Mouse (Mus musculus): Measurements from ENCODE around the gene Gm5415.
A peak's percentile ranks its signal among the peaks of the same experiment; 100 is the strongest.
"Not testable (repeated sequence)": the region's sequence is repeated elsewhere in the genome, so short reads cannot be mapped to it uniquely, and the experiment has no call there.

Gm5415 gene

GRCm38 (mm10) chr1:32547194-32547593, at the start of gene Gm5415:
TSS of gene Gm5415 (minus strand) at chr1:32547294.
- DNase-seq (ENCODE audit: low spot score in 2 of 2): not testable (repeated sequence)

- no peak for DNase-seq (ENCODE audit: low spot score in 2 of 2)
Measured at GRCm38 (mm10) chr1:32568901-32569300, 21.8 kb upstream of the Gm5415 start.

- peak; percentile 42 to 46 for DNase-seq (ENCODE audit: low spot score in 2 of 2)
Measured at GRCm38 (mm10) chr1:32553925-32554324, 6.8 kb upstream of the Gm5415 start.

DNA sequence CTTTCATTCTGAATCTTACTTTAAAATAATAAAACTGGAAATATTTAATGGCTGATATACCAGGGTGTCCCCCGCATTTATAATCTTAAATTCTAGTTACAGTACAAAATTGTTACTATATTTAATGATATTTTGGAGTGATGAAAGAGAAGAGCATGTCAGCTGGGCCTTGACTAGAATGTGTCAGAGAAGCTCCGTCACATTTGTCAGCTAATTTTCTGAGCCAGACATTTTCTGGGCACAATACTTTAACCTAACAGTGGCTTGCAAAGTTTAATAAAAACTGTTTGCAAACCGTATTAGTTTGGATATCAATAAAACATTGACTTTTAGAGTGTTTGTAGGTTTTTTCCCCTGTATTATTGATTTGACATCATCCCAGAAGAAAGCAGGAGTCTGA, 6.4 kb upstream of the Gm5415 start:
- no peak for DNase-seq (ENCODE audit: low spot score in 2 of 2)

DNA sequence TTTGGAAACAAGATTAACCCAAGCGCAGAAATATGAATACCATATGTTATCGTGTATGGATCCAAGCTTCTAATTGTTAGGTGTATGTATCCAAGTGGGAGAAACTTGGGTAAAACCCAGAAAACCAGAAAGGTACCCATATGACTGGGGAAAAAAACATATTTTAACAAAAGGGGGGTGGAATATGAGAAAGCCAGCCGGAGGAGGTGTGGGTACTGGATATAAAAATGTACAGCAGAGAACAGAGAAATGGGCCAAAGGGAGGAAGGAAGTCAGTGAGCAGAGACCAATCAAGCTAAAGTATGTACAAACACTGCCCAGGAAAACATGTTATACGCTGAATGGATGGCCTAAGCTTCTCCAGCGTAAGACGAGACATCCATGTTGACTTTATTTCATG, 43.7 kb downstream of the Gm5415 start:
- DNase-seq (ENCODE audit: low spot score in 2 of 2): peak; percentile 35 to 44
